Mouse (Mus musculus) forebrain, embryonic 12.5 days (tissue): Measurements from ENCODE around the gene Ccpg1. TPM values are rescaled to one million over a fixed set of nuclear protein-coding genes. Genes with fewer than 3 reads are reported as not detected.

Source experiments
- ATAC-seq: fragments of 200-750 bp; cut with Nextera tagmentation; 2 replicates; pipeline ENCODE4 v1.8.0; 2017; ENCODE audit warnings: moderate TSS enrichment; ENCODE audit not compliant: low FRiP score
- H3K27ac ChIP-seq: fragments of 300-500 bp; sonication (generic); 2 replicates; pipeline ENCODE4 v1.5.1; 2016; ENCODE audit warnings: mild to moderate bottlenecking
- H3K27me3 ChIP-seq: fragments of 300-500 bp; sonication (generic); 2 replicates; pipeline ENCODE4 v1.6.1; 2016; ENCODE audit warnings: mild to moderate bottlenecking
- H3K36me3 ChIP-seq: fragments of 300-500 bp; sonication (generic); replicated peaks from 2 replicates; pipeline ENCODE4 v1.6.1; 2016; ENCODE audit warnings: mild to moderate bottlenecking
- H3K4me1 ChIP-seq: fragments of 300-500 bp; sonication (generic); 2 replicates; pipeline ENCODE4 v1.6.1; 2016
- H3K4me2 ChIP-seq: fragments of 300-500 bp; sonication (generic); 2 replicates; pipeline ENCODE4 v1.6.1; 2016; ENCODE audit warnings: mild to moderate bottlenecking, moderate library complexity
- H3K4me3 ChIP-seq: fragments of 300-500 bp; sonication (generic); replicated peaks from 2 replicates; pipeline ENCODE4 v1.5.1; 2016; ENCODE audit warnings: mild to moderate bottlenecking
- H3K9ac ChIP-seq: fragments of 300-500 bp; sonication (generic); 2 replicates; pipeline ENCODE4 v1.6.1; 2016; ENCODE audit warnings: mild to moderate bottlenecking
- H3K9me3 ChIP-seq: fragments of 300-500 bp; sonication (generic); 2 replicates; pipeline ENCODE4 v1.6.1; 2016
- WGBS: fragments of 180-500 bp; shearing (Covaris S2); methylation state at CpG from one replicate; pipeline ENCODE4 v1.1.7; 2016; 5-methylcytosine and 5-hydroxymethylcytosine counted together
- polyA plus RNA-seq: library from polyadenylated mRNA; unstranded; fragments of >200 nt; fragmentation: Nextera tagmentation; extraction: Ambion mirVana; gene quantifications from 2 replicates; pipeline ENCODE4 v1.2.1, GENCODE M21; 2016

The Ccpg1 gene
- polyA plus RNA-seq, 1 experiment from 2014 or later, result 26.0 TPM

DNA sequence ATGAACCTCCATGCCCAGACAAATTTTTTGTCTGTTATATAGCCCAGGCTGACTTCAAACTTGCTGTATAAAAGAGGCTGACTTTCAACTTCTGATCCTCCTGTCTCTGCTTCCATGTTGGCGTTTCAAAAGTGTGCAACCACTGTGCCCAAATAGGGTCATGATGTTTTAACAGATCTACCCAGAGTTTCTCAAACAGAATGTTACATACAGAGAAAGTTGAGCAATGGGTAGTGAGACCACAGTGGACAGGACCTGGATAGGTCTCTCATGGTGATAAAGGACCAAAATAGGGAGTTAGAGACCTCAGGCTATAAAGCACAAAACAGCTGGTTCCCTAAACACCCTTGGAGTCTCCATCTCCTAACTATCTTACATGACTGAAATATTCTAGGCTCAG lies 45.2 kb downstream of the Ccpg1 start:
- H3K4me1 ChIP-seq, result peaks cover 8% of the 10 kb centered on the region
- ATAC-seq, result no peak
- H3K9me3 ChIP-seq, result 0 out of 2 replicates have a peak, but pooled peaks cover 3% of the 10 kb centered on the region
- 83% methylated on average over 1 of the region's 1 CpGs for WGBS
- no peak overlapping the region for H3K9ac ChIP-seq
- no peak overlapping the region for H3K4me2 ChIP-seq
- peaks cover 34% of the 10 kb centered on the region for H3K36me3 ChIP-seq
- no peaks in the 10 kb centered on the region for H3K27me3 ChIP-seq
- no peak overlapping the region for H3K4me3 ChIP-seq
- H3K27ac ChIP-seq, result no peak overlapping the region

DNA sequence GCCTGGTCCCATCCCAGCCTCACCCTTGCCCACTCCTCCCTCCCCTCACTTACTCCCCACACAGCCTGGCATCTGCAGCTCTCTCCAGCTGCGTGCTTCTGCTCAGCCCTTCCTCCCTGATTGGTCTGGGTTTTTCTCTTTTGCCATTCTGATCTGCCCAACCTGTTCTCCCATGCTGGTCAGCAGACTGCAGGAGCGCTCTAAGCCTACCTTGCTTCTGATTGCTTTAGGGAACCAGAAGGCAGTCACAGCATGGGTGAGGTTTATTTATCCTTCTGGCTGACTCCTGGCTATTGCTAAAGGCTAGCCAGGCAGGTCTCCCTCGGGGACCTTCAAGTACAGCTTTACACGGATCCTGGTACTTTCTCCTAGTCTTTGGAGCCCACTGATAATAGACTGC lies 46.2 kb downstream of the Ccpg1 start:
- H3K27ac ChIP-seq, result no peak overlapping the region
- ATAC-seq, result no peak
- WGBS, result 79% methylated on average over 4 of the region's 4 CpGs
- no peaks in the 10 kb centered on the region for H3K27me3 ChIP-seq
- peaks cover 36% of the 10 kb centered on the region for H3K36me3 ChIP-seq
- H3K9me3 ChIP-seq, result 0 out of 2 replicates have a peak, but pooled peaks cover 3% of the 10 kb centered on the region
- no peak overlapping the region for H3K4me2 ChIP-seq
- H3K9ac ChIP-seq, result no peak overlapping the region
- no peak overlapping the region for H3K4me3 ChIP-seq
- peaks cover 1% of the 10 kb centered on the region for H3K4me1 ChIP-seq

DNA sequence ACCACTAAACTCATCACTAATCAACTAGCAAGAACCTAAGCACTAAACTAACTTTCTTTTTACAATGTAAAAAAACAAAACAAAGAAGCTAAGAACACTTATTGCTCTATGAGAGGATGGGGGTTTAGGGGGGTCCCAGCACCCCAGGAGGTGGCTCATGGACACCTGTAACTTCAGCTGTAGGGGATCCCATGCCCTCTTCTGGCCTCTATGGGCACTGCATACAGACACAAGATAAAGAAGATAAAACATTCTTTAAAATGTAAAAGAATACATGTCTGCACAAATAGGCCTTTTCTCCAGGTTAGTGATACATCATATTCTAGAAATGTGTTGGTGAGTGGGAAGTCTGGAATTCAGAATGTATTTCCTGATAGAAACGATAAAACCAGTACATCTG lies 48.2 kb downstream of the Ccpg1 start:
- H3K36me3 ChIP-seq, result peaks cover 32% of the 10 kb centered on the region
- 90% methylated on average over 1 of the region's 1 CpGs for WGBS
- H3K27me3 ChIP-seq, result no peaks in the 10 kb centered on the region
- no peak overlapping the region for H3K4me2 ChIP-seq
- peaks cover under 1% of the 10 kb centered on the region for H3K4me1 ChIP-seq
- H3K27ac ChIP-seq, result no peak overlapping the region
- ATAC-seq, result no peak
- no peak overlapping the region for H3K4me3 ChIP-seq
- H3K9ac ChIP-seq, result no peak overlapping the region
- H3K9me3 ChIP-seq, result 0 out of 2 replicates have a peak, but pooled peaks cover 3% of the 10 kb centered on the region

DNA sequence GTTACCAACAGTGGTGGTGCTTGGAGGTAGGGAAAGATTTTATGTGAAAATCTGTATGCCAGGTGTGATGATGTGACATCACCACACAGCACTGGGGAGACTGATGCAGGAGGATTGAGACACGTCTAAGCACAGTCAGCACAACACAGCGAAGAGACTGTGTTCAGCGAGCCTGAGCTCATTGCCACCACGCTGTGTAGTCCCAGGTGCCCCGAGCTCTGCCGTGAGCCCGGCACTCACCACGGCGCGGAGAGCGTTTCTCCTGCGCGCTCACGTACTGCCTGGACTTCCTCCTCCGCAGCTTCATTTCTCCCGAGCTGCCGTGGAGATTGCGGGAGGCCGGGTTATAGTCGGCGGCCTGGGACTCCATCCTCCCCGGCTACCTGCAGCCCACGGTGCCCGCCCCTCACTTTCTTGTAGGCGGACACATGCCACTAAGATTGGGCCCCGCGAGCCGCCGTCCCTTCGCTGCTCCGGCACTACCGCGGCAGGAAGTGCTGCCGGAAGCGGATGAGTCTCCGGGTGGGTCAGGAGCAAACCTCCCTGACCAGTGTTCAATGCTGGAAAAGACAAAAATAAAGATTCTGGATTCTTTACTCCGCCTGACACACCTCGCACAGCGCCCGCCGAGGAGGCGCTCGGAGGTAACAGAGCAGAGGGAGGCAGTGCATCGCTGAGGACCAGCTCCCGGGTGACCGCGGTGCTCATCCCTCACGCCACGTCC lies 54.2 kb downstream of the Ccpg1 start:
- peak; percentile 91 for ATAC-seq
- Histone ChIP-seq H3K9me3 (no peaks in the 10 kb centered on the region), H3K4me3 (peak overlapping the region; percentile 65), H3K4me2 (peak overlapping the region; percentile 73), H3K36me3 (0 out of 2 replicates have a peak, but pooled peaks cover 2% of the 10 kb centered on the region), H3K9ac (peak overlapping the region; percentile 79), H3K4me1 (peaks cover 20% of the 10 kb centered on the region), H3K27me3 (0 out of 2 replicates have a peak, but pooled peaks cover 3% of the 10 kb centered on the region), H3K27ac (peak overlapping the region; percentile 80)
- under 1% methylated on average over 49 of the region's 49 CpGs for WGBS

DNA sequence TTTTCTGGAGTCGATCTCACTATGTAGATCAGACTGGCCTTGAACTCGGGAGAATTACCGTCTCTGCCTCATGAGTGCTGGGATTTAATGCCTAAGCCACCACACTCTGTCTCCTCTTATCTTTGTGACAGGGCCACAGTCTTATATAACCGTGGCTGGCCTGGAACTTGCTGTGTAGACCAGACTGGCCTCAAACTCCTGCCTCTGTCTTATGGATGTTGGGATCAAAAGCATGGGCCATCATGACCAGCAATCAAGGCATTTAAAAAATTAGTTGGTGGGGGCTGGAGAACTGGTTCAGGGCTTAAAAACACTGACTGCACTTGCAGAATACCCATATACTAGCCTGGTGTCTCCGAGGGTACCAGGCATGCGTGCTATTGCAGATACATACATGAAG lies 54.9 kb downstream of the Ccpg1 start, which contains the start of gene Pigb:
Pigb (minus strand) TSS at position 299 of the 400 bp plus-strand sequence.
- ATAC-seq, result 0 out of 2 replicates have a peak, but pooled peaks have one; percentile 25
- peaks cover 8% of the 10 kb centered on the region; the same call in 1 of the 2 replicates for H3K27me3 ChIP-seq
- H3K9ac ChIP-seq, result peak within 1 kb of the TSS; percentile 79
- WGBS, result 29% methylated on average over 6 of the region's 6 CpGs
- H3K27ac ChIP-seq, result peak within 1 kb of the TSS; percentile 80
- peaks cover 27% of the 10 kb centered on the region for H3K4me1 ChIP-seq
- peak within 1 kb of the TSS; percentile 73 for H3K4me2 ChIP-seq
- peak within 1 kb of the TSS; percentile 65 for H3K4me3 ChIP-seq
- 0 out of 2 replicates have a peak, but pooled peaks cover 2% of the 10 kb centered on the region for H3K36me3 ChIP-seq
- H3K9me3 ChIP-seq, result no peaks in the 10 kb centered on the region

DNA sequence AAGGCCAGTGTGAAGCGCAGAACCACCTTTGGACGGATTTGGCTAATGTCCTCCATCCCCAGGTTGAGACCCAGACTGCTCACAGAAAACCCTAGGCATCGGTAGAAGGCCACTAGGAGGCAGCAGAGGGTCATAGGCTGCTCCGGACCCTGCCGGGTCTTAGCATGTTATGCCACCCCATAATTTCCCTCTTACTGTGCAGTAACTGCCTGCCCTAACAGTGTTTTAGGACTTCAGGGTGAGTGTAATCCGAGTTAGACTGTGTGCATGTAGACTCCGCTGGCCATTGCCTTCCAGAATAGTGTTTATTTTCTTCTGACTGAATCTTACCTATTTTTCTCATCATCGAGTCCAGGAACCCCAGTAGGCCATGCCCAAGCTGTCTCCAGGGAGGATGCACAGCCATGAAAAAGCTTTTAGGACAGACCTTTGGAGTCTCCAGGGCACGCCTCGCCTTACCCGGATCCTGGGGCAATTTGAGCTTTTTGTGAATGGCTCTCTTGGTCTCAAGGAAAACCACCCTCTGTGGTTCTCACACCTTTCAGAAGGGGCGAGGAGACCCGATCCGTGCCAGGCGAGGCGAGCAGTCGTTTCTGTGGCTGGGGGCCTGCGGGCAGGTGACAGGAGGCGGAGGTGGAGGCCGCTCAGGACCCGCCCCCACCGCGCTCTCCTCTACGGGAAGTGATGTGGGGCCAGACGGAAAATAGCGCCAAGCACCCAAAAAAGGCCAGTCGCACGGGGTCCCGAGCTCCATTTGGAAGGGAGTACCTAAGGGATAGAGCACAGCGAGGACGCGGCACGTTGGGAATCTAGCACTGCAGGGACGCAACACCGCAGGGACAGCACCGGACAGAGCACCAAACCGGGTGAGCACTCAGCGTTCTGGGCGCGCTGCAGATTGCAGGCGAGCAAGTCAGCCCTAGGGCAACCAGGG lies 59.2 kb downstream of the Ccpg1 start, which contains the start of gene Rab27a:
Rab27a (plus strand) TSS at position 709 of the 934 bp plus-strand sequence.
- H3K4me3 ChIP-seq, result peak within 1 kb of the TSS; percentile 40
- no peak within 1 kb of the TSS for H3K27ac ChIP-seq
- H3K4me1 ChIP-seq, result peaks cover 29% of the 10 kb centered on the region
- H3K36me3 ChIP-seq, result no peaks in the 10 kb centered on the region
- peaks cover 15% of the 10 kb centered on the region; the same call in 1 of the 2 replicates for H3K27me3 ChIP-seq
- 2% methylated on average over 41 of the region's 41 CpGs for WGBS
- peak; percentile 57 for ATAC-seq
- peak within 1 kb of the TSS; percentile 81 for H3K4me2 ChIP-seq
- peak within 1 kb of the TSS; percentile 58 for H3K9ac ChIP-seq
- no peaks in the 10 kb centered on the region for H3K9me3 ChIP-seq

DNA sequence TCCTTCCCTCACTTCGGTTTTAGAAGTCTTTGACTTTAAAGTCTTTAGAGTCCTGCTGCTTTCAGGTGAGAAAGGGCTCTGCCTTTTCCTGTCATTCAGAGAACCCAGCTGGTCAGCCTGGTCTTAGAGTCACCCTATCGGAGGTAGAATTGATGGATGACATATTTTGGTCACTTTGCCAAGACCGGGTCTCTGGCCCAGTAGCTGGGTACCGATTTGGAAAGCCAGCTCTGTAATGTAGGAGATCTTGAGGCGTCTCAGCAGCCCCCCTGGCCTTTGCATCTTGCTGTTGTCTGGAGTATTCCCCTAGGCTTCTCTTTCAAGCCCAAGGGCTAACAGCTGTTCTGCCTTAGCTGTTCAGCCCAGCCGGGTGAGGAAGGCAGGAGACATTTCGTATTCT lies 60.0 kb downstream of the Ccpg1 start:
- no peak for ATAC-seq
- Histone ChIP-seq H3K4me3 (peak overlapping the region; percentile 40), H3K4me2 (peak overlapping the region; percentile 81), H3K4me1 (peaks cover 26% of the 10 kb centered on the region), H3K27me3 (peaks cover 15% of the 10 kb centered on the region; the same call in 1 of the 2 replicates), H3K9me3 (no peaks in the 10 kb centered on the region), H3K9ac (peak overlapping the region; percentile 58), H3K27ac (no peak overlapping the region), H3K36me3 (no peaks in the 10 kb centered on the region)
- 17% methylated on average over 7 of the region's 7 CpGs for WGBS

DNA sequence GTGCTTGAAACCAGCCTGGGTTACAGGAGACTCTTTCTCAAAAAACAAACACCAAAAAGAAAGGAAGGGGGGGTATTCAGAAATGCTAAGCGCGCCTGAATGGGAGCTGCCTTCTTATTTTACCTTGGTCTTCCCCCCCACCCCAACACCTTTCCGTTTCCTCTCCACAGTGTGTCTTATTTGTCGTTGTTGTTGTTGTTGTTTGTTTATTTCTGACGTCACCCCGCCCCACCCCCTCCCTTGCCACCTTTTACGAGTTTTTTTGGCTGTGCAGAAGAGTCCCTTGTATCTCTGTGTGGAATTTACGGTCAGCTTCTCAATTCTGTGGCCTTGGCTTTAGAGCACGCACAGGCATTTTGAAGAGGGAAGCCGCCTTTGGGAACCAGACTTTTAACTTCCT lies 60.5 kb downstream of the Ccpg1 start:
- Histone ChIP-seq H3K27ac (no peak overlapping the region), H3K4me3 (no peak overlapping the region), H3K9me3 (no peaks in the 10 kb centered on the region), H3K27me3 (peaks cover 15% of the 10 kb centered on the region; the same call in 1 of the 2 replicates), H3K9ac (no peak overlapping the region), H3K4me2 (no peak overlapping the region), H3K36me3 (no peaks in the 10 kb centered on the region), H3K4me1 (peaks cover 21% of the 10 kb centered on the region)
- ATAC-seq, result no peak
- 79% methylated on average over 10 of the region's 10 CpGs for WGBS

DNA sequence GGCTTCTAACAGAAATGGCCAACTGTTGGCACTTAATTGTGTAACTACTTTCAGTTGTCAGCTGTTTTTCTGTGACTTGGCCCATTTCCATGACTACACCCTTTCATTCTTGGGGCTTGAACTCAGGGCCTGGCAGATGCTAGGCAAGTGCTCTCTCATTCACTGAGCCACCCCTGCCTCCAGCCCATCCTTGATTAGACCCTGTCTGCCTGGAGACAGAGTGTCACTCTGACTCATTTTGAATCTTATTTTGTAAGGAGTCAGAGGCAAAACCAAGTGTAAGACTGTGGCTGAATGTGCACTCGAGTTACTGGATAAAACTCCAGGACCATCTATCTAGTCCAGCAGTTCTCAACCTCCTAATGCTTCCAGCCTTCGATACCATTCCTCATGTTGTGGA lies 62.7 kb downstream of the Ccpg1 start:
- 86% methylated on average over 2 of the region's 2 CpGs for WGBS
- peaks cover 15% of the 10 kb centered on the region; the same call in 1 of the 2 replicates for H3K27me3 ChIP-seq
- H3K9me3 ChIP-seq, result no peaks in the 10 kb centered on the region
- H3K4me2 ChIP-seq, result no peak overlapping the region
- no peaks in the 10 kb centered on the region for H3K36me3 ChIP-seq
- H3K9ac ChIP-seq, result no peak overlapping the region
- H3K27ac ChIP-seq, result no peak overlapping the region
- no peak overlapping the region for H3K4me3 ChIP-seq
- H3K4me1 ChIP-seq, result peaks cover 19% of the 10 kb centered on the region
- no peak for ATAC-seq

DNA sequence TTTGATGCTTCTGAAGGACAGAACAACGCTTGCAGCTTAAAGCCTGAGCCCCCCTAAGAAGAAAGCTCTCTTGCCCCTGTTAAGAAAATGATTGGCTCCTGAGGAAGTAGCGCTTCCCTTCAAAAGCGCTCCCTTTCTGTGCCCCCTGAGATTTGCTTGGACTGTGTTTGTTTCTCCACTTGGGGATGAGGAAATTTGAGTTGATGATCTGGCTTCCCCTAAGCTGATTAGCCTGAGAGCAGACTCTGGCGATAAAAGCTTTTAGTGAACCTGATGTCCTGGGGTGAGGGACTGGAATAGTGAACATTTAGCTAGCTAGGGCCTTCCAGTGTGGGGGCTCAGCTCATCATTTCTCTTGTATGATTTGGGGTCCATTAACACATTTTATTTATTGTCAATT lies 63.7 kb downstream of the Ccpg1 start:
- Histone ChIP-seq H3K27ac (no peak overlapping the region), H3K36me3 (no peaks in the 10 kb centered on the region), H3K4me2 (no peak overlapping the region), H3K9ac (no peak overlapping the region; the same call in 1 of the 2 replicates), H3K4me1 (peaks cover 19% of the 10 kb centered on the region), H3K27me3 (peaks cover 15% of the 10 kb centered on the region; the same call in 1 of the 2 replicates), H3K4me3 (no peak overlapping the region), H3K9me3 (no peaks in the 10 kb centered on the region)
- 4% methylated on average over 4 of the region's 4 CpGs for WGBS
- ATAC-seq, result no peak

DNA sequence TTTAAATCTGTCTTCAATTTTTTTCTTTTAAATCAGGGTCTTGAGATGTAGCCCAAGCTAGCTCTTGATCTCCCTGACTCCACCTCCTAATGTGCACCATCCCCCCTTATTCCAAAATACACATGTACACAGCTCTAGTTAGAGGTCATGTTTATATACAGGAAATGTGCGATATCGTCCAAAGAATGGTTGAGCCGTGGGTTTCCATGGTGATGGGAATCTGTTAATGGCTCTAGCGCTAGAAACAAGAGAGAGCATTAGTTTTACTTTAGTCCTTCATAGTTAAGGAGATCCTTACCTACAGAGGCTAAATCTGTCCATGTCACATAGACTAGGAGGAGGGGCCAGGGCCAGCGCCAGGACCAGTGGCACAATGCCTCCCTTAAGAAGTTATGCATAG lies 64.6 kb downstream of the Ccpg1 start:
- ATAC-seq, result no peak
- peaks cover 9% of the 10 kb centered on the region; the same call in 1 of the 2 replicates for H3K27me3 ChIP-seq
- H3K4me2 ChIP-seq, result no peak overlapping the region
- no peak overlapping the region for H3K9ac ChIP-seq
- no peak overlapping the region for H3K4me3 ChIP-seq
- H3K27ac ChIP-seq, result no peak overlapping the region
- H3K9me3 ChIP-seq, result no peaks in the 10 kb centered on the region
- 63% methylated on average over 5 of the region's 5 CpGs for WGBS
- H3K4me1 ChIP-seq, result peaks cover 12% of the 10 kb centered on the region
- no peaks in the 10 kb centered on the region for H3K36me3 ChIP-seq

DNA sequence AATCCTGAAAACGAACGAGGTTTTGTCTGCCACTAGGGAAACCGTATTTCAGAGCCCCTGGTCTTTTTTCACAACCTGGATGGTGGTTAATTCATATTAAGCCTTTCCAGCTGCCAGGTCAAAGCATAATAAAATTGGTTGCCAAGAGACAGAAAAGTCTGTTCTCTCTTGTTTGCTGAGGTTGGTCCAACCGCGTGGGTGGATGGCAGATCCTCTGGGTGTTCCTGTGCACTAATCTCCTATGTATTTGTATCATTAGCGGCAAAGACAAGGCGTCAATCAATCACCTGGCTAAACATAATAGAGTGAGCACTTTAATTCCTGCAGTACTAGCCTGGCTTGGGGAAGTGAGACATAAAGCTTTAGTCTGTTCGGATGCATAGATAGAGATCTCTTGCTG lies 65.4 kb downstream of the Ccpg1 start:
- Histone ChIP-seq H3K27me3 (peaks cover 3% of the 10 kb centered on the region; the same call in 1 of the 2 replicates), H3K9me3 (no peaks in the 10 kb centered on the region), H3K4me2 (no peak overlapping the region), H3K9ac (no peak overlapping the region), H3K27ac (no peak overlapping the region), H3K4me1 (peaks cover 4% of the 10 kb centered on the region), H3K36me3 (no peaks in the 10 kb centered on the region), H3K4me3 (no peak overlapping the region)
- ATAC-seq, result no peak
- WGBS, result 52% methylated on average over 8 of the region's 8 CpGs
